Mouse (Mus musculus): ENCODE measurements around the gene Plcl2. TPM values are rescaled to one million over a fixed set of nuclear protein-coding genes. Genes with fewer than 3 reads are reported as not detected.

Plcl2 gene
- polyA plus RNA-seq, 1 experiment: 26.0 TPM

GRCm38 (mm10) chr17:50729577-50729976, 220.4 kb downstream of the Plcl2 start:
- no peak for DNase-seq (ENCODE audit: extremely low spot score in 1 of 2, low spot score in 1 of 2)

DNA sequence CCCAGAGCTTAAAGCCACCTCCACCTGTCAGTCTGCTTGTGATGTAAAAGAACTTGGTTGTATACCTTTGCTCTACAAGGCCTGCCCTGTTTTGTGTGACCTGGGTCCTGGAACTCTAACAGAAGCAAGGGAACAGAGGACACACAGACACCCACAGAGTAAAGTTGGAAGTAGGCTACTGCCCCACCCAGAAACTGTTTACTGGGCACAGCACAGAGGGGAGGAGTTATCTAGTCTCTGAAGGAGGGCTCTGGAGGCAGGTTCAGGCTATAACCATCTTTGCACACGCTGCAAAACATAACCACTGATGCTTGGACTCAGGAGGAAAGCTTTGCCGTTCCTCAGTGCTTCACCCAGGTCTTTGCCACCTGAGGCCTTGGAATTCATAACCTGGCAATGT, 221.7 kb downstream of the Plcl2 start:
- no peak for DNase-seq (ENCODE audit: extremely low spot score in 1 of 2, low spot score in 1 of 2)

GRCm38 (mm10) chr17:50731876-50732275, 222.7 kb downstream of the Plcl2 start:
- DNase-seq (ENCODE audit: extremely low spot score in 1 of 2, low spot score in 1 of 2): no peak

- DNase-seq (ENCODE audit: extremely low spot score in 1 of 2, low spot score in 1 of 2): no peak
Observed at GRCm38 (mm10) chr17:50733390-50733789, 224.2 kb downstream of the Plcl2 start.

DNA sequence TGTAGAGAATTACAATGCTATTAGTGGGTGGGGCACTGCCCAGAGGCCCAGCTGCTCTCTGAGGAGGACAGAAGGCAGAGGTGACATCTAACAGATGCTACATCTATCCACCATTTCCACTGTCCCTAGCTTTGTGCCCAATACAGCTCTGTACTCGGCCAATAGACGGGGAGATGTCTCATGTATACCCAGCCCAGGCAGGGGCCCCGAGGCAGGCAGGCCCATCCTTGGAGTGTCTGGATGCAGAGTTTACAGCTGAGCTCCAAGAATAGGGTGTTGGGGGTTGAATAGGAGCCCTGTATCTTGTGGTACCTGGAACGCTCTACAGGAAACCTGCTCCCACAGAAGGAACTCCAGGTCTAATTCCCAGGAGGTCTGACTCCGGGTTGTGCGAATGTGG, 225.6 kb downstream of the Plcl2 start:
- no peak for DNase-seq (ENCODE audit: extremely low spot score in 1 of 2, low spot score in 1 of 2)

DNA sequence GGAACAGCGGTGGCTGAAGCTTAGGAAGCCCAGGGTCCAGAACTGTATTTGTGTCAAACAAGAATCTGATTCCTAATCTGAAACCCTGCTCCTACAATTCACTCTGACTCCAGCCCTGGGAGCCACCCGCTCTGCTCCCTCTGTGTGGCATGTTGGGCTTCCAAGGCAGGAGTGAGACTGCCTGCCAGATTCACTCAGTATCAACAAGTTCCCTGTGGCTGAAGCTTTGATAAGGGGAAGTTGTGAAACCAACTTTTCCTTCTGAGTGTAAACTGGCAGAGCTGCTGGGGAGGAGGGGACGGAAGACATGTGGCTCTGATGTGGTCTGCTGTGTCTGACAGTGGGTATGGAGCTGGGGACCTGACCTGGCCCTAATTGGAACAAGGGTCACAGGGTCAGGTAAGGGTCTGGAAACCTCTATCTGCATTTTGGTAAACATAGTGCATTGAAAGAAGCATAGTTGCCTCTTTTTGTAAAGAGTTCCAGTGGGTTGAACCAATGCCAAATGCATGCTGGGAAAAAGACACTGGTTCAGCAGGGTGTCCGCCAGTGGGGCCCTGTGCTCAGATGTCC, 226.3 kb downstream of the Plcl2 start:
- DNase-seq (ENCODE audit: extremely low spot score in 1 of 2, low spot score in 1 of 2): no peak

GRCm38 (mm10) chr17:50735955-50736533, 226.8 kb downstream of the Plcl2 start:
- no peak for DNase-seq (ENCODE audit: extremely low spot score in 1 of 2, low spot score in 1 of 2)

DNA sequence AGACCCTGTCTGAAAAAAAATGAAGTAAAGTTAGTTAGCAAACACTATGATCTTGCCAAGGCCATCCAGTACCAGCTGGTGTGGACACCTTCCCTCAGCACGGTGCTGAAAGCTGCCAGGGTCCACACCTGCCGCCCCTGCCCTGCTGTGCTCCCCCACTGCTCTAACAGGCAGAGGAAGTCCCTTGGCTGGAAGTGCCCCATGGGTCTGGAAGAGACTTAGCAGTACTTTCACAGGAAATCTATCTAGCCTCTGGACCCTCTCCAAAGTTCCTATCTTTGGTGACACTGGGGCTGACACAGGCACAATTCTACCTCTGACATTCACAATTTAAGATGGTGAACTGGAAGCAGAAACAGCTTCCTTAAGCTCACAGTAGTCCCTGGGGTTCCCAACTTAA, 227.9 kb downstream of the Plcl2 start:
- DNase-seq (ENCODE audit: extremely low spot score in 1 of 2, low spot score in 1 of 2): no peak

Other genes starting within 250 kb of the Plcl2 start
- 2.3 and 2.9 TPM in 2 replicates for gene Dazl, start 215.8 kb upstream of the Plcl2 start, polyA plus RNA-seq (2012; rRNA removed)